Mouse (Mus musculus) olfactory bulb, adult 2 months (tissue): ENCODE results near the gene Cx3cl1. TPM values are rescaled to one million over a fixed set of nuclear protein-coding genes. Genes with fewer than 3 reads are reported as not detected.

Experiments
- H3K27ac ChIP-seq: fragments of 200-500 bp; 2 replicates; pipeline ENCODE4 v1.5.1; 2012; ENCODE audit warnings: low read depth, low read length; ENCODE audit not compliant: insufficient read depth
- H3K4me1 ChIP-seq: fragments of 200-500 bp; 2 replicates; pipeline ENCODE4 v1.6.1; 2012; ENCODE audit warnings: low read length; ENCODE audit not compliant: control insufficient read depth, insufficient read depth
- H3K4me3 ChIP-seq: fragments of 200-500 bp; 2 replicates; pipeline ENCODE4 v1.5.1; 2012; ENCODE audit warnings: mild to moderate bottlenecking, low read depth, low read length, moderate library complexity; ENCODE audit not compliant: insufficient read depth
- CTCF ChIP-seq: fragments of 200-500 bp; IDR thresholded peaks from 2 replicates; pipeline ENCODE4 v1.5.1; 2012; ENCODE audit warnings: low read depth, mild to moderate bottlenecking, low read length, moderate library complexity; ENCODE audit not compliant: insufficient read depth
- POLR2A ChIP-seq: fragments of 200-500 bp; IDR thresholded peaks from 2 replicates; pipeline ENCODE4 v1.6.1; 2012; ENCODE audit warnings: mild to moderate bottlenecking, low read depth, low read length, moderate library complexity; ENCODE audit not compliant: insufficient read depth
- WGBS: fragments of 180-500 bp; shearing (Covaris S2); methylation state at CpG from one replicate; pipeline ENCODE4 v1.1.7; 2018; 5-methylcytosine and 5-hydroxymethylcytosine counted together
- polyA plus RNA-seq: library from polyadenylated mRNA; stranded (reverse); fragments of >200 nt; gene quantifications from 2 replicates; pipeline ENCODE4 v1.2.4, GENCODE M21; 2012; ENCODE audit warnings: low replicate concordance; ENCODE audit not compliant: missing spikeins, insufficient read depth, insufficient read length

The Cx3cl1 gene
- polyA plus RNA-seq, 1 experiment = not detected

GRCm38 (mm10) chr8:94741726-94742125, 30.1 kb upstream of the Cx3cl1 start:
- 87% methylated on average over 4 of the region's 4 CpGs for WGBS
- Histone ChIP-seq H3K4me1 (peaks cover 4% of the 10 kb centered on the region; the same call in 1 of the 2 replicates), H3K27ac (no peak overlapping the region), H3K4me3 (no peak overlapping the region)
- TF ChIP-seq POLR2A = no peak
- no peak for TF ChIP-seq CTCF

GRCm38 (mm10) chr8:94744484-94744883, 27.3 kb upstream of the Cx3cl1 start:
- 90% methylated on average over 5 of the region's 5 CpGs for WGBS

GRCm38 (mm10) chr8:94744972-94745371, 26.8 kb upstream of the Cx3cl1 start:
- no peak overlapping the region for H3K27ac ChIP-seq
- 86% methylated on average over 9 of the region's 9 CpGs for WGBS
- no peak overlapping the region for H3K4me3 ChIP-seq
- TF ChIP-seq POLR2A (no peak), CTCF (no peak)
- H3K4me1 ChIP-seq = no peaks in the 10 kb centered on the region

More at GRCm38 (mm10) chr8:94744484-94744883, 27.3 kb upstream of the Cx3cl1 start:
- Histone ChIP-seq H3K27ac (no peak overlapping the region), H3K4me1 (peaks cover 4% of the 10 kb centered on the region; the same call in 1 of the 2 replicates), H3K4me3 (no peak overlapping the region)
- no peak for TF ChIP-seq CTCF

DNA sequence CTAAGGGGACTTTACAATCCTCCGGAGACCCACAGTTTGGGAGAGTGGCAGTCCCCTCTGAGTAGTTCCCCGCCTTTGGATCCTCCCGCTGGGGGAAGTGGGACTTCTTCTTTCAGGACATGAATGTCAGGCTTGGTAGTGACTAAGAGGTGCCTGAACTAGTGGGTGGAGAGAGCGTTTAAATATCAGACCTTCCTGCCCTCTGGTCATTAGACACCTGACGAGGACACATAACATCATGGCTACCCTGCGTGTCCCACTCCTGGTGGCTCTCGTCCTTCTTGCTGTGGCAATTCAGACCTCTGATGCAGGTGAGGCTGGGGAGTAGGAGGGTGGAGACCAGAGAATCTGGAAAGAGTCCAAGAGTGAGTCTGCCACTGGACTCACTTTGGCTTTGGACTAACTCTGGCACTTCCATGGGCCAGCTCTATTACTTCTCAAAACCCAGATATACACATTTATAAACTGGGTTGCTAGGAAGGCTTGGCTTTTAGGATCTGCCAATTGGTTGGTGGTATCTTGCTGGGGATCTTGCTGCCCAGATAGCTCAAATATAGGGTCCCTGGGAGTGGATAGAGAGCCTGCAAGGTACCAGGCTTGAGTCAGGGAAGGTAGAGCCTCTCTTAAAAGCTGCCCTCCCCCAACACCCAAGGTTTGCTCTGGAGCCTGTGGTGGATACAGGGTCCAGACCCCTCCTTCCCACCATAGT, 26.2 kb upstream of the Cx3cl1 start, which contains the start of gene Ccl22:
Gene Ccl22, plus strand, starts transcription at position 115 of the 709 bp plus-strand sequence.
- 90% methylated on average over 7 of the region's 7 CpGs for WGBS
- H3K4me3 ChIP-seq = no peak within 1 kb of the TSS
- TF ChIP-seq POLR2A (no peak), CTCF (no peak)
- no peaks in the 10 kb centered on the region for H3K4me1 ChIP-seq
- H3K27ac ChIP-seq = no peak within 1 kb of the TSS

DNA sequence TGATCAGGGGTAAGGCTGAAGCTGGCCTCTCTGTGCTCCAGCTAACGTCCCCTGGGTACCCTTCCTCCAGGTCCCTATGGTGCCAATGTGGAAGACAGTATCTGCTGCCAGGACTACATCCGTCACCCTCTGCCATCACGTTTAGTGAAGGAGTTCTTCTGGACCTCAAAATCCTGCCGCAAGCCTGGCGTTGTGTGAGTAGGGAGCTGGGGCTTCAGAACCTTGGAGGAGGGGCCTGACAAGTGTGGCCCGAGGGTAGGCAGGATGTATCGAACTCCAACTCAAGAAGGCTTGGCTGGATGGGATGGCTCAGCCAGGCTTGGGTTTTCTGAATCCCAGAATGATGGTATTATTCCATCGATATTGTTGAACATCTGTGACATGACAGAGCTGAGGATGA, 25.0 kb upstream of the Cx3cl1 start:
- no peak for TF ChIP-seq CTCF
- no peak for TF ChIP-seq POLR2A
- 86% methylated on average over 8 of the region's 8 CpGs for WGBS
- H3K27ac ChIP-seq = no peak overlapping the region

GRCm38 (mm10) chr8:94748363-94748762, 23.4 kb upstream of the Cx3cl1 start:
- Histone ChIP-seq H3K4me3 (no peak overlapping the region), H3K27ac (no peak overlapping the region), H3K4me1 (no peaks in the 10 kb centered on the region)
- 76% methylated on average over 4 of the region's 4 CpGs for WGBS
- no peak for TF ChIP-seq CTCF
- no peak for TF ChIP-seq POLR2A

More for the DNA sequence above, 25.0 kb upstream of the Cx3cl1 start:
- Histone ChIP-seq H3K4me1 (no peaks in the 10 kb centered on the region), H3K4me3 (no peak overlapping the region)

DNA sequence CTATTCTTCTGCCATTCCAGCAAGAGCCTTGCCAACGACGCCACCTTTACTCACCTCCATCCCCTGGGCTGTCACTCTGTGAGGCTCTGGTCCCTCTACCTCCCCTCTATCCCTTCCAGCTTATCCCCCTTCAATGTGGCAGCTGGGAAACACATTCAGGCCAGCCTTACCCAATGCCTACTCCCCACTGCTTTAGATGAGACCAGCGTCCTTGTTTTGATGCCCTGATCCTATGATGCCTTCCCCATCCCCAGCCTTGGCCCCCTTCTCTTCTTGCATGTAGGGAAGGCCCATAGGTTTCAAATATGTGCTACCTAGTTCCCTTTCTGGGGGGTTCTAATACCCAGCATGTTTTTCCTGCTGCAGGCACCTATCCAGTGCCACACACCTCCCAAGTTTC, 21.9 kb upstream of the Cx3cl1 start:
- 95% methylated on average over 3 of the region's 3 CpGs for WGBS
- Histone ChIP-seq H3K4me1 (no peaks in the 10 kb centered on the region), H3K4me3 (no peak overlapping the region), H3K27ac (no peak overlapping the region)
- TF ChIP-seq POLR2A (no peak), CTCF (no peak)

- no peak overlapping the region for H3K4me3 ChIP-seq
- 88% methylated on average over 10 of the region's 10 CpGs for WGBS
- no peaks in the 10 kb centered on the region for H3K4me1 ChIP-seq
- H3K27ac ChIP-seq = no peak overlapping the region
- TF ChIP-seq CTCF = no peak
- no peak for TF ChIP-seq POLR2A
Observed at GRCm38 (mm10) chr8:94751023-94751849, 20.6 kb upstream of the Cx3cl1 start.

DNA sequence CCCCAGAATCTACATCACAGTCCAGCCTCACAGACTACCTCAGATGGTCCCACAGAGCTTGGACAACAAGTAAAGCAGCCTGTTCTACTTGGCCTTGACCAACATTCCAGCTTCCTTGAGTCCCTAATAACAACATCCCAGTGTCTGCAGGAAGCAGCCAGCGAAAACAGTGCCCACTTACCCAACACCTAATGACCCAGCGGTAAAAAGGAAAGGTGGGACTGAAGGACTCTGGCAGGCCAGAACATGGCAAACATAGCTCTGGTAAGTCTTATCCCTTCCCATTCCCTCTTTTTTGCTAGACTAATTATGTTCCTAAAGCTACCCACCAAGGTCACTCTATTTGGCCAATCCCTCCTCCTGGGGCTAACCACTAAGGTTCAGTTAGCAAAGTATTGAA, 17.8 kb upstream of the Cx3cl1 start:
- Histone ChIP-seq H3K27ac (no peak overlapping the region), H3K4me1 (no peaks in the 10 kb centered on the region), H3K4me3 (no peak overlapping the region)
- TF ChIP-seq POLR2A (no peak), CTCF (no peak)
- WGBS = 93% methylated on average over 2 of the region's 2 CpGs
